Mouse (Mus musculus): Measurements from ENCODE around the gene Sept3. TPM values are rescaled to one million over a fixed set of nuclear protein-coding genes. Genes with fewer than 3 reads are reported as not detected.

Sept3 gene
- total and polyA plus RNA-seq, 2 experiments from 2014 or later = 449 to 602 TPM

DNA sequence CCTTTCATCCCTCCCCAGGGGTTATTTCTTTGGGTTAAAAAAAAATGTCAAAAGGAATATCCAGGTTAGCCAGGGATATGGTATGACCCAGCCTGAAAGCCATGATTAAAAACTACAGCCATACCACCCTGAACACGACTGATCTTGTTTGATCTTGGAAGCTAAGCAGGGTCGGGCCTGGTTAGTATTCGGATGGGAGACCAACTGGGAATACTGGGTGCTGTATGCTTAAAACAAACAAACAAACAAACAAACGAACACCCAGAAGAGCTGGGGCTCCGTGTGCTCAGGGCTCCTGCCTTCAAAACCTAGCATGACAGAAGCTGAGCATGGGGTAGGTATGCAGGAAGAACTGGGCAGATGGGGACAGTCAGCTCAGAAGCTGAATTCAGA is 67.8 kb downstream of the Sept3 start:
- WGBS = 77% methylated on average over 5 of the region's 5 CpGs
- Histone ChIP-seq H3K9me3 (ENCODE audit: low read length) (no peaks in the 10 kb centered on the region), H3K4me2 (ENCODE audit: low read depth) (no peak overlapping the region), H3K27ac (ENCODE audit: low read depth, low read length) (no peak overlapping the region), H3K27me3 (ENCODE audit: insufficient read depth, low read length) (peaks cover 7% of the 10 kb centered on the region; the same call in 1 of the 2 replicates), H3K36me3 (ENCODE audit: insufficient read depth) (no peaks in the 10 kb centered on the region), H3K9ac (no peak overlapping the region), H3K4me3 (ENCODE audit: low read depth, low read length) (no peak overlapping the region), H3K4me1 (ENCODE audit: insufficient read depth) (peaks cover 18% of the 10 kb centered on the region)
- DNase-seq (no peak), ATAC-seq (no peak)
- TF ChIP-seq CTCF (IDR thresholded peaks at IDR 0.05; ENCODE audit: low read depth) = no peak

DNA sequence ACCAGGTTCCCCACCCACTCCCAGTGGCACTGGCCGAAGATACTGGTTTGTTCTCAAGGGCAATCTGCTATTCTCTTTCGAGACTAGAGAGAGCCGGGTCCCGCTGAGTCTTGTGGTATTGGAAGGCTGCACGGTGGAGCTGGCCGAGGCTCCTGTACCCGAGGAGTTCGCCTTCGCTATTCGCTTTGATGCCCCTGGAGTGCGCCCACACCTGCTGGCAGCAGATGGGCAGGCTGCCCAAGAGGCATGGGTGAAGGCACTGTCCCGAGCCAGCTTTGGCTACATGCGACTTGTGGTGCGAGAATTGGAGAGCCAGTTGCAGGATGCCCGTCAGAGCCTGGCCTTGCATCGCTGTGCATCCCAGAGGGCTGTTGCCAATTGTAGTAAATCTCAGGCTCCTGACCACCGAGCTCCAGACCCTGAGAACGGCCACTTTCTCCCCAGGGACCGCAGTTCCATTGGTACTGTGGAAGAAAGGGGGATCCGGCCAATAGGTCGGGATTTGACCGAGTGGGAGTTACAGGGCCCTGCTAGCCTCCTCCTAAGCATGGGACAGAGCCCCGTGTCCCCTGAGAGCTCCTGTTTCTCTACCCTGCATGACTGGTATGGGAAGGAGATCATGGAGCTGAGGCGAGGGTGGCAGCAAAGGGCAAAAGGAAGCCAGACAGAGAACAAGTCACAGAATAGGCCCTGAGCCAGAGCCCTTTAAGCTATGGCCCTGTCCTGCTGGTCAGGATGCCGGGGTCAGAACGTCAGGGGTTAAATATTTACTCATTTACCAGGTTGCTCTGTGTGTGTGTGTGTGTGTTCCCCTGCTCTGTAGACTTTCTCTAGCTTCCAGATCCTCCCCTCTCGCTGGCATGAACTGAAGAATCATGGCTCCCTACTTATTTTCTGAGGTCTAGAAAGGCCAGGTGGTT is 68.9 kb downstream of the Sept3 start:
- no peak overlapping the region for H3K4me2 ChIP-seq (ENCODE audit: low read depth)
- peaks cover 7% of the 10 kb centered on the region; the same call in 1 of the 2 replicates for H3K27me3 ChIP-seq (ENCODE audit: insufficient read depth, low read length)
- peaks cover 13% of the 10 kb centered on the region for H3K4me1 ChIP-seq (ENCODE audit: insufficient read depth)
- no peak for TF ChIP-seq CTCF (IDR thresholded peaks at IDR 0.05; ENCODE audit: low read depth)
- no peak overlapping the region for H3K9ac ChIP-seq
- H3K27ac ChIP-seq (ENCODE audit: low read depth, low read length) = no peak overlapping the region
- DNase-seq = no peak
- 89% methylated on average over 27 of the region's 27 CpGs for WGBS
- peaks cover 9% of the 10 kb centered on the region for H3K36me3 ChIP-seq (ENCODE audit: insufficient read depth)
- no peak for ATAC-seq
- no peak overlapping the region for H3K4me3 ChIP-seq (ENCODE audit: low read depth, low read length)
- no peaks in the 10 kb centered on the region for H3K9me3 ChIP-seq (ENCODE audit: low read length)

Other genes starting within 250 kb of the Sept3 start
- 17.5 and 21.2 TPM in 2 replicates for gene Desi1, start 241.0 kb upstream of the Sept3 start, total RNA-seq (2014; rRNA removed)
- 31.8 and 40.1 TPM in 2 replicates for gene Desi1, start 241.0 kb upstream of the Sept3 start, polyA plus RNA-seq (2015; fragmentation: Nextera tagmentation; extraction: Ambion mirVana)
- 155 and 174 TPM in 2 replicates for gene Snu13, start 227.3 kb upstream of the Sept3 start, total RNA-seq (2014; rRNA removed)
- 283 and 337 TPM in 2 replicates for gene Snu13, start 227.3 kb upstream of the Sept3 start, polyA plus RNA-seq (2015; fragmentation: Nextera tagmentation; extraction: Ambion mirVana)
- not detected in 2 replicates for gene 4930407I10Rik, start 215.7 kb upstream of the Sept3 start, total RNA-seq (2014; rRNA removed)
- gene 4930407I10Rik, start 215.7 kb upstream of the Sept3 start, polyA plus RNA-seq (2015; fragmentation: Nextera tagmentation; extraction: Ambion mirVana) = not detected in 2 replicates
- gene Mei1, start 204.9 kb upstream of the Sept3 start, total RNA-seq (2014; rRNA removed) = 0.10 TPM in 1 of 2 replicates, not detected in the other
- gene Mei1, start 204.9 kb upstream of the Sept3 start, polyA plus RNA-seq (2015; fragmentation: Nextera tagmentation; extraction: Ambion mirVana) = 0.10 and 0.11 TPM in 2 replicates
- 13.0 and 14.7 TPM in 2 replicates for gene Ccdc134, start 147.0 kb upstream of the Sept3 start, total RNA-seq (2014; rRNA removed)
- 6.7 and 6.8 TPM in 2 replicates for gene Ccdc134, start 147.0 kb upstream of the Sept3 start, polyA plus RNA-seq (2015; fragmentation: Nextera tagmentation; extraction: Ambion mirVana)
- 121 and 171 TPM in 2 replicates for gene Srebf2, start 127.7 kb upstream of the Sept3 start, total RNA-seq (2014; rRNA removed)
- gene Srebf2, start 127.7 kb upstream of the Sept3 start, polyA plus RNA-seq (2015; fragmentation: Nextera tagmentation; extraction: Ambion mirVana) = 147 and 193 TPM in 2 replicates
- 4.7 and 6.3 TPM in 2 replicates for gene Shisa8, start 62.1 kb upstream of the Sept3 start, total RNA-seq (2014; rRNA removed)
- gene Shisa8, start 62.1 kb upstream of the Sept3 start, polyA plus RNA-seq (2015; fragmentation: Nextera tagmentation; extraction: Ambion mirVana) = 1.8 and 2.7 TPM in 2 replicates
- 0.24 and 0.62 TPM in 2 replicates for gene Tnfrsf13c, start 50.5 kb upstream of the Sept3 start, total RNA-seq (2014; rRNA removed)
- 0.44 and 0.47 TPM in 2 replicates for gene Tnfrsf13c, start 50.5 kb upstream of the Sept3 start, polyA plus RNA-seq (2015; fragmentation: Nextera tagmentation; extraction: Ambion mirVana)
- gene Cenpm, start 30.1 kb upstream of the Sept3 start, total RNA-seq (2014; rRNA removed) = 8.9 and 10.0 TPM in 2 replicates
- 16.5 and 18.7 TPM in 2 replicates for gene Cenpm, start 30.1 kb upstream of the Sept3 start, polyA plus RNA-seq (2015; fragmentation: Nextera tagmentation; extraction: Ambion mirVana)
- 119 and 139 TPM in 2 replicates for gene 1500009C09Rik, start 22.5 kb upstream of the Sept3 start, total RNA-seq (2014; rRNA removed)
- gene 1500009C09Rik, start 22.5 kb upstream of the Sept3 start, polyA plus RNA-seq (2015; fragmentation: Nextera tagmentation; extraction: Ambion mirVana) = 12.5 and 15.6 TPM in 2 replicates
- 0.38 and 1.00 TPM in 2 replicates for gene Wbp2nl, start 24.1 kb downstream of the Sept3 start, total RNA-seq (2014; rRNA removed)
- gene Wbp2nl, start 24.1 kb downstream of the Sept3 start, polyA plus RNA-seq (2015; fragmentation: Nextera tagmentation; extraction: Ambion mirVana) = 0.42 and 0.59 TPM in 2 replicates
- gene Naga, start 64.0 kb downstream of the Sept3 start, total RNA-seq (2014; rRNA removed) = 27.0 and 47.5 TPM in 2 replicates
- 26.7 and 33.7 TPM in 2 replicates for gene Naga, start 64.0 kb downstream of the Sept3 start, polyA plus RNA-seq (2015; fragmentation: Nextera tagmentation; extraction: Ambion mirVana)
- gene Pheta2, start 64.0 kb downstream of the Sept3 start, total RNA-seq (2014; rRNA removed) = 1.4 and 3.5 TPM in 2 replicates
- 0.83 and 1.1 TPM in 2 replicates for gene Pheta2, start 64.0 kb downstream of the Sept3 start, polyA plus RNA-seq (2015; fragmentation: Nextera tagmentation; extraction: Ambion mirVana)
- gene Smdt1, start 64.1 kb downstream of the Sept3 start, total RNA-seq (2014; rRNA removed) = 167 and 208 TPM in 2 replicates
- gene Smdt1, start 64.1 kb downstream of the Sept3 start, polyA plus RNA-seq (2015; fragmentation: Nextera tagmentation; extraction: Ambion mirVana) = 337 and 359 TPM in 2 replicates
- gene Ndufa6, start 79.4 kb downstream of the Sept3 start, total RNA-seq (2014; rRNA removed) = 271 and 465 TPM in 2 replicates
- gene Ndufa6, start 79.4 kb downstream of the Sept3 start, polyA plus RNA-seq (2015; fragmentation: Nextera tagmentation; extraction: Ambion mirVana) = 416 and 528 TPM in 2 replicates
- gene Cyp2d22, start 105.4 kb downstream of the Sept3 start, total RNA-seq (2014; rRNA removed) = 2.1 and 3.1 TPM in 2 replicates
- 1.8 and 1.9 TPM in 2 replicates for gene Cyp2d22, start 105.4 kb downstream of the Sept3 start, polyA plus RNA-seq (2015; fragmentation: Nextera tagmentation; extraction: Ambion mirVana)
- not detected in 2 replicates for gene Cyp2d11, start 119.1 kb downstream of the Sept3 start, total RNA-seq (2014; rRNA removed)
- gene Cyp2d11, start 119.1 kb downstream of the Sept3 start, polyA plus RNA-seq (2015; fragmentation: Nextera tagmentation; extraction: Ambion mirVana) = not detected in 2 replicates
- gene Cyp2d10, start 132.3 kb downstream of the Sept3 start, total RNA-seq (2014; rRNA removed) = not detected in 2 replicates
- not detected in 2 replicates for gene Cyp2d10, start 132.3 kb downstream of the Sept3 start, polyA plus RNA-seq (2015; fragmentation: Nextera tagmentation; extraction: Ambion mirVana)
- not detected in 2 replicates for gene Cyp2d9, start 158.5 kb downstream of the Sept3 start, total RNA-seq (2014; rRNA removed)
- 0.15 TPM in 1 of 2 replicates, not detected in the other for gene Cyp2d9, start 158.5 kb downstream of the Sept3 start, polyA plus RNA-seq (2015; fragmentation: Nextera tagmentation; extraction: Ambion mirVana)

Measured in forebrain, postnatal 0 days (tissue).